Mouse (Mus musculus): ENCODE measurements around the gene Tent5c. TPM values are rescaled to one million over a fixed set of nuclear protein-coding genes. Genes with fewer than 3 reads are reported as not detected.

The Tent5c gene
- polyA plus RNA-seq, 1 experiment from 2014 or later = 2.7 TPM

DNA sequence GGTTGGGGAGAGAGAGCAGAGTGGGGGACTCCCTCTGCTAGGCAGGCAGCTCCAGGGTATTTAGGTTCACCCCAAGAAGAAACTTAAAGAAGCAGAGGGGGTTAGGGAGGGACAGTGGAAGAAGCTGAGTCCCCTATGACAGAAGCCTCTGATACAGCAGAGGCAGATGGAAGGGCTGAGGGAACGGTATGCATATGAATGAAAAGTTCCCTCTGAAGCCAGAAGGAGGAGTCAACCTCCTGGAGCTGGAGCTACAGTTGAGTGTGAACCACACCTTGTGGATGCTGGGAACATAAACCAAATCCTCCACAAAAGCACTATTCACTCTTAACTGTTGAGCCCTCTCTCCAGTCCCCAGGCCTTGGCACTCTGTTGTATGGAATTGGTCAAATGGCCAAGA is 32.5 kb upstream of the Tent5c start:
- Histone ChIP-seq H3K9me3 (ENCODE audit: control insufficient read depth, low read length) (no peaks in the 10 kb centered on the region), H3K4me3 (ENCODE audit: low read depth, low read length) (no peak overlapping the region), H3K4me2 (replicated peaks; ENCODE audit: low read depth, low read length) (no peak overlapping the region), H3K27me3 (ENCODE audit: control insufficient read depth, insufficient read depth, low read length) (no peaks in the 10 kb centered on the region), H3K9ac (ENCODE audit: low read depth, low read length) (no peak overlapping the region), H3K4me1 (replicated peaks; ENCODE audit: control insufficient read depth, insufficient read depth, low read length) (no peaks in the 10 kb centered on the region), H3K27ac (ENCODE audit: low read depth, low read length) (no peak overlapping the region), H3K36me3 (ENCODE audit: control insufficient read depth, insufficient read depth, low read length) (no peaks in the 10 kb centered on the region)
- no peak for DNase-seq (ENCODE audit: low spot score)
- 36% methylated on average over 1 of the region's 1 CpGs for whole genome bisulfite sequencing
- ATAC-seq (ENCODE audit: low FRiP score) = no peak

DNA sequence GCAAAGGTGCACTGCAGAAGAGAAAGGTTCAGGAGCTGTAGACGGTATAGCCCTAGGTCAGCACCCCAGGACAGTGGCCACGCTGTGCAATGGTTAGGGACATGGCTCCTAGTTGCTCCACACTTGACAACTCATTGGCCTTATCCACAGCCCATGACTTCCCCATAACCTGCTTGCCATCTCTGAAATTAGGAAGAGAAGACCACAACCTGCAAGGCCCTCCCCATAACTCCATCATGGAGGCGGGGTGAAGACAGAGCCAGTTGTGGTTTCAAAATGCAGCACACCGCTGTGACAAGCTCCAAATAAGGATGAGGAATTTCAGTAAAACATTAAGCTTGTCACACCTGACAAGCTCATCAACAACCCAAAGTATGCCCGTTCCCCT is 26.6 kb upstream of the Tent5c start:
- no peak for DNase-seq (ENCODE audit: low spot score)
- Histone ChIP-seq H3K36me3 (ENCODE audit: control insufficient read depth, insufficient read depth, low read length) (no peaks in the 10 kb centered on the region), H3K4me3 (ENCODE audit: low read depth, low read length) (no peak overlapping the region), H3K9ac (ENCODE audit: low read depth, low read length) (no peak overlapping the region), H3K9me3 (ENCODE audit: control insufficient read depth, low read length) (no peaks in the 10 kb centered on the region), H3K4me2 (replicated peaks; ENCODE audit: low read depth, low read length) (no peak overlapping the region), H3K27ac (ENCODE audit: low read depth, low read length) (no peak overlapping the region), H3K27me3 (ENCODE audit: control insufficient read depth, insufficient read depth, low read length) (no peaks in the 10 kb centered on the region), H3K4me1 (replicated peaks; ENCODE audit: control insufficient read depth, insufficient read depth, low read length) (no peaks in the 10 kb centered on the region)
- 92% methylated on average over 5 of the region's 5 CpGs for WGBS
- ATAC-seq (ENCODE audit: low FRiP score) = no peak

DNA sequence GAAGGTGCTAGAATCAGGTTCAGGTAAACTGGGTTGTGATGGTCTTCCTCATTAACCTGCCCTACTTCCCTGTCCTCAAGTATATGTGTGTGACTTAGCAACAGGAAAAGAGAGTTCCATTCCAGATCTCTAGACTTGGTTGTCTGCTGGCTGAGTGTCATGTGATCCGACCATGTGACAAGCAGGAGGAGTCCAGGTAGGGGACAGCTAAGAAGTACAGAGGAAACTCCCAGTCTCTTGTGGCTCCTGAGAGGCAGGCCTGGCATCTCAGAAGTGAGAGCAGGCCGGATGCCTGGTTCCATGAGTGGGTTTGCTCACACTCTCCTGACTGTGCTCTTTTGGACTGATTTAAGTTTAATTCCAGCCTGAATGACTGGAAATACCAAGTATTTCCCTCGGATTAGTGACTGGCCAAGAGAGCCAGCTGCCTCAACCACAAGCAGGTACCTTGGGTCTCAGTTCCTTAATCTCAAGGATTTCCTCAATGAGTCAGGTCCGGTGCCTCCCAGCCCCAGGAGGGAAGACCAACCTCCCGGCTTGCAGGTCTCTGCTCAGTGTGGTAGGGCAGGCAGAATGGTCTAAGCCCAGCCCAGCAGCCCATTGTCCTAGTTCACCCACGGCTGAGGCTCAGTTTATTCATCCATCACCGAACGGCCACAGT is 26.1 kb upstream of the Tent5c start:
- no peak overlapping the region for H3K27ac ChIP-seq (ENCODE audit: low read depth, low read length)
- H3K36me3 ChIP-seq (ENCODE audit: control insufficient read depth, insufficient read depth, low read length) = no peaks in the 10 kb centered on the region
- no peak overlapping the region for H3K4me3 ChIP-seq (ENCODE audit: low read depth, low read length)
- DNase-seq (ENCODE audit: low spot score) = no peak
- H3K4me1 ChIP-seq (replicated peaks; ENCODE audit: control insufficient read depth, insufficient read depth, low read length) = no peaks in the 10 kb centered on the region
- H3K4me2 ChIP-seq (replicated peaks; ENCODE audit: low read depth, low read length) = no peak overlapping the region
- WGBS = 78% methylated on average over 8 of the region's 8 CpGs
- no peaks in the 10 kb centered on the region for H3K9me3 ChIP-seq (ENCODE audit: control insufficient read depth, low read length)
- H3K9ac ChIP-seq (ENCODE audit: low read depth, low read length) = no peak overlapping the region
- H3K27me3 ChIP-seq (ENCODE audit: control insufficient read depth, insufficient read depth, low read length) = no peaks in the 10 kb centered on the region
- ATAC-seq (ENCODE audit: low FRiP score) = no peak

DNA sequence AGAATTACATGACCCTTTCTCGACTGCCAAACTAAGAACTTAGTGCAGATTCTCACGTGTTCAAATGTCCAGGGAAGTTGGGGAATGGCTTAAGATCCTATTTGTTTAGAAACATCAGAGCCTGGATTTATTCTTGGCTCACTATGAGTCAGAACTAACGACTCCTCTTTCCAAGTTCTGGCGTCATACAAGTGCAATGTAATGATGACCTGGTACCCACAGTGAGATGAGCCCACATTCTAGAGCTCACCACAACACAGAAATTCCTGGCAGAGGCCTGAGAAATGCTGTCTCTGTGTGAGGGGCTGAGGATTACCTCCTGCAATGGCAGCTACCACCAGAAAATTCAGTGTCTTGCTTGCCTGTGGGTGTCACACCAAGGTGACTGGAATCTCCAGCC is 18.1 kb upstream of the Tent5c start:
- Histone ChIP-seq H3K36me3 (ENCODE audit: control insufficient read depth, insufficient read depth, low read length) (no peaks in the 10 kb centered on the region), H3K4me1 (replicated peaks; ENCODE audit: control insufficient read depth, insufficient read depth, low read length) (no peaks in the 10 kb centered on the region), H3K4me2 (replicated peaks; ENCODE audit: low read depth, low read length) (no peak overlapping the region), H3K9me3 (ENCODE audit: control insufficient read depth, low read length) (no peaks in the 10 kb centered on the region), H3K27ac (ENCODE audit: low read depth, low read length) (no peak overlapping the region), H3K9ac (ENCODE audit: low read depth, low read length) (no peak overlapping the region), H3K4me3 (ENCODE audit: low read depth, low read length) (no peak overlapping the region), H3K27me3 (ENCODE audit: control insufficient read depth, insufficient read depth, low read length) (no peaks in the 10 kb centered on the region)
- WGBS = 84% methylated on average over 4 of the region's 4 CpGs
- ATAC-seq (ENCODE audit: low FRiP score) = no peak
- DNase-seq (ENCODE audit: low spot score) = no peak

DNA sequence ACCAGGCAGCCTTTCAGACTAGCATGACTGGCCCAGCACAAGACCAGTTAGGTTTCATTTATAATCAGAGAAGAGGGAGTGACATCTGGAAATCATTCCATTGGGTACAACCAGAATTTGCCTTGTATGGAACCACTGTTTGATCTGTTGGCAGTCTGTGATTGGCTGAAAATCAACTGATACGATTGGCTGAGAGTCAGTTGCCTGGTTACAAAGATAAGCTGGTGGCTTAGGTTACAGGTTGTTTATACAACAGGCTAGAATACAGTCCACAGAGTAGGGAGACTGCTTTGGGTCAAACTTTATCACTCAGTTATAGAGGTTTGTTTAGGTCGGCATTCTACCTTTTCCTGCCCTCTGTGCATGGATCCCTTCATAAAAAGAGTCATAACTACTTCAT is 17.6 kb upstream of the Tent5c start:
- H3K27ac ChIP-seq (ENCODE audit: low read depth, low read length) = no peak overlapping the region
- H3K9me3 ChIP-seq (ENCODE audit: control insufficient read depth, low read length) = no peaks in the 10 kb centered on the region
- no peaks in the 10 kb centered on the region for H3K4me1 ChIP-seq (replicated peaks; ENCODE audit: control insufficient read depth, insufficient read depth, low read length)
- no peaks in the 10 kb centered on the region for H3K36me3 ChIP-seq (ENCODE audit: control insufficient read depth, insufficient read depth, low read length)
- no peak overlapping the region for H3K4me3 ChIP-seq (ENCODE audit: low read depth, low read length)
- ATAC-seq (ENCODE audit: low FRiP score) (no peak), DNase-seq (ENCODE audit: low spot score) (no peak)
- no peak overlapping the region for H3K4me2 ChIP-seq (replicated peaks; ENCODE audit: low read depth, low read length)
- WGBS = 89% methylated on average over 2 of the region's 2 CpGs
- no peak overlapping the region for H3K9ac ChIP-seq (ENCODE audit: low read depth, low read length)
- H3K27me3 ChIP-seq (ENCODE audit: control insufficient read depth, insufficient read depth, low read length) = no peaks in the 10 kb centered on the region

DNA sequence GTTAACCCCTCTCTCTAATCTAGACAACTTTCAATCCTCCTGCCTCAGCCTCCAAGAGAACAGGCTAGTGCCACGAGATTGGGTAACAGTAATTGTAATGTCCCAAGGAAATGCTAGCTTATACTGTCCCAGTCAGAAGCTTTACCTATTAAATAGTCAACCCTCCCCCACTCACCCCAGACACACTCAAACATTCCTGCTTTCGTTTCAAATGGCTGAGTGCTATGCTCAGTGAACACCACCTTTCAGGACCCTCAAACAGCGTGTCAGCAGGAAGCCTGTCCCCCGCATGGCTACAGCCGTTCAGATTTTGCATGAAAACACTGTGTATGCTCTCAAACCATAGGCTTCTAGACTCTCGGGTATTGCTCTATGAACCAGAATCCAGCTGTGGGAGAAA is 14.8 kb upstream of the Tent5c start:
- Histone ChIP-seq H3K27ac (ENCODE audit: low read depth, low read length) (no peak overlapping the region), H3K36me3 (ENCODE audit: control insufficient read depth, insufficient read depth, low read length) (no peaks in the 10 kb centered on the region), H3K27me3 (ENCODE audit: control insufficient read depth, insufficient read depth, low read length) (no peaks in the 10 kb centered on the region), H3K9ac (ENCODE audit: low read depth, low read length) (no peak overlapping the region), H3K4me3 (ENCODE audit: low read depth, low read length) (no peak overlapping the region), H3K9me3 (ENCODE audit: control insufficient read depth, low read length) (no peaks in the 10 kb centered on the region), H3K4me2 (replicated peaks; ENCODE audit: low read depth, low read length) (no peak overlapping the region), H3K4me1 (replicated peaks; ENCODE audit: control insufficient read depth, insufficient read depth, low read length) (no peaks in the 10 kb centered on the region)
- DNase-seq (ENCODE audit: low spot score) (no peak), ATAC-seq (ENCODE audit: low FRiP score) (no peak)
- 78% methylated on average over 6 of the region's 6 CpGs for WGBS

DNA sequence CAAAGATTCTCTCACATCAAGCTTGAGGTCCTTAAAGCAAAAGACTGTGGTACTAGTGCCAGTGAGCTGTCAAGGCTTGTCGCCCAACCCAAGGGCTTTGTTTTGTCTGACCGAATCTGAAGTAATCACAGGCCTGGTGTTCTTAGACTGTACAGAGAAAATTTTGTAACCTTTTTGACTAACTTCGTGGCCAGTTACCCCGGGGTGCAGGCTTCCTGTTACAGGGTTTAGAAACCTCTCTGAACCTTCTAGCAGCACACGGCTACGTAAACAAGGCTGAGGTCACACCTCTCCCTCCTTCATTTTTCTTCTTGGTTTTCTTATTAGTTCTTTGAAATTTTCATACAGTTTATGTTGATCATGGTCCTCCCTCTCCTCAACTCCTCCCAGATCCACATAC is 13.4 kb upstream of the Tent5c start:
- 82% methylated on average over 6 of the region's 6 CpGs for WGBS
- H3K27me3 ChIP-seq (ENCODE audit: control insufficient read depth, insufficient read depth, low read length) = no peaks in the 10 kb centered on the region
- no peak for DNase-seq (ENCODE audit: low spot score)

DNA sequence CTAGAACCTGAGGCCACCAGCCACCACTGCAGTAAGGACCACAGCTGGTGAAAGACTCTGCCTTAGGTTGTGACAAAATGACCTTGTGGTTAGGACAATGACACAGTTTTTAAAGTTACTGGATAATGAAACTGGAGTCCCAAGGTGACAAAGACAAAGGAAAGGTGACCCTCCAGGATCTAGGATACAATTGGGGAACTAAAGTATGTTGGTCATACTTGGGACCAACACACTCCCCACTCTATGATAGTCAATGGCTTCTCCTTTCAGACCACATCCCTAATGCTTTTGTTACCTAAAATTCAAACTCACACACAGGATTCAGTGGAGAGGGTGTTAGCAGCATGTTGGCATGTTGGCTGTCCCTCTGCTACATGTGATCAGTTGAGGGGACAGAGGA is 12.8 kb upstream of the Tent5c start:
- DNase-seq (ENCODE audit: low spot score) = no peak
- no peak overlapping the region for H3K4me2 ChIP-seq (replicated peaks; ENCODE audit: low read depth, low read length)
- no peak overlapping the region for H3K27ac ChIP-seq (ENCODE audit: low read depth, low read length)
- ATAC-seq (ENCODE audit: low FRiP score) = no peak
- no peak overlapping the region for H3K4me3 ChIP-seq (ENCODE audit: low read depth, low read length)
- no peak overlapping the region for H3K9ac ChIP-seq (ENCODE audit: low read depth, low read length)
- H3K27me3 ChIP-seq (ENCODE audit: control insufficient read depth, insufficient read depth, low read length) = no peaks in the 10 kb centered on the region
- H3K4me1 ChIP-seq (replicated peaks; ENCODE audit: control insufficient read depth, insufficient read depth, low read length) = no peaks in the 10 kb centered on the region
- no peaks in the 10 kb centered on the region for H3K9me3 ChIP-seq (ENCODE audit: control insufficient read depth, low read length)
- H3K36me3 ChIP-seq (ENCODE audit: control insufficient read depth, insufficient read depth, low read length) = no peaks in the 10 kb centered on the region

More for the DNA sequence above, 13.4 kb upstream of the Tent5c start:
- H3K4me1 ChIP-seq (replicated peaks; ENCODE audit: control insufficient read depth, insufficient read depth, low read length) = no peaks in the 10 kb centered on the region
- H3K4me2 ChIP-seq (replicated peaks; ENCODE audit: low read depth, low read length) = no peak overlapping the region
- no peak overlapping the region for H3K27ac ChIP-seq (ENCODE audit: low read depth, low read length)
- no peaks in the 10 kb centered on the region for H3K36me3 ChIP-seq (ENCODE audit: control insufficient read depth, insufficient read depth, low read length)
- no peaks in the 10 kb centered on the region for H3K9me3 ChIP-seq (ENCODE audit: control insufficient read depth, low read length)
- no peak for ATAC-seq (ENCODE audit: low FRiP score)
- H3K4me3 ChIP-seq (ENCODE audit: low read depth, low read length) = no peak overlapping the region
- no peak overlapping the region for H3K9ac ChIP-seq (ENCODE audit: low read depth, low read length)

DNA sequence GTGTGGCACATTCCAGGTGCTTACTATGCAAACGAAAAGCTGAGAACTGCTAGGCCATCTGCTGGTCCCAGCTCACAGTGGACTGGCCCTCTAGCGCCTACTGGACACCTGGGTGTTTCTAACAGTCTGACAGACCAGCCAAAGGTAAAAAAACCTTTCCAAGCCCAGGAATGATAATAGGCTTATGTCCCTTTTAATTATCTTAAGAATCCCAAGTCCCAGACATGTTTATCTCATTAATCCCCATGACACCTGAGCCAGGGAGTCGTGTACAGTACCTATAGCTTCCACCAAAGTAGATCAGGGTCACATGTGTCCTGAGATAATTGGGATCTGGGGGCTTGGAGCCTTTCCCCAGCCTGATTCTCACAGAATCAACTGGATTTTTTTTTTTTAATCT is 7.0 kb upstream of the Tent5c start:
- Histone ChIP-seq H3K9me3 (ENCODE audit: control insufficient read depth, low read length) (no peaks in the 10 kb centered on the region), H3K4me2 (replicated peaks; ENCODE audit: low read depth, low read length) (no peak overlapping the region), H3K36me3 (ENCODE audit: control insufficient read depth, insufficient read depth, low read length) (no peaks in the 10 kb centered on the region), H3K27me3 (ENCODE audit: control insufficient read depth, insufficient read depth, low read length) (no peaks in the 10 kb centered on the region), H3K4me1 (replicated peaks; ENCODE audit: control insufficient read depth, insufficient read depth, low read length) (no peaks in the 10 kb centered on the region), H3K27ac (ENCODE audit: low read depth, low read length) (no peak overlapping the region), H3K4me3 (ENCODE audit: low read depth, low read length) (no peak overlapping the region), H3K9ac (ENCODE audit: low read depth, low read length) (no peak overlapping the region)
- DNase-seq (ENCODE audit: low spot score) = no peak
- 84% methylated on average over 3 of the region's 3 CpGs for WGBS
- no peak for ATAC-seq (ENCODE audit: low FRiP score)

All from hindbrain, embryonic 11.5 days (tissue).